ENCODE assay signal across 14 mouse cellular contexts in the genomic region with DNA sequence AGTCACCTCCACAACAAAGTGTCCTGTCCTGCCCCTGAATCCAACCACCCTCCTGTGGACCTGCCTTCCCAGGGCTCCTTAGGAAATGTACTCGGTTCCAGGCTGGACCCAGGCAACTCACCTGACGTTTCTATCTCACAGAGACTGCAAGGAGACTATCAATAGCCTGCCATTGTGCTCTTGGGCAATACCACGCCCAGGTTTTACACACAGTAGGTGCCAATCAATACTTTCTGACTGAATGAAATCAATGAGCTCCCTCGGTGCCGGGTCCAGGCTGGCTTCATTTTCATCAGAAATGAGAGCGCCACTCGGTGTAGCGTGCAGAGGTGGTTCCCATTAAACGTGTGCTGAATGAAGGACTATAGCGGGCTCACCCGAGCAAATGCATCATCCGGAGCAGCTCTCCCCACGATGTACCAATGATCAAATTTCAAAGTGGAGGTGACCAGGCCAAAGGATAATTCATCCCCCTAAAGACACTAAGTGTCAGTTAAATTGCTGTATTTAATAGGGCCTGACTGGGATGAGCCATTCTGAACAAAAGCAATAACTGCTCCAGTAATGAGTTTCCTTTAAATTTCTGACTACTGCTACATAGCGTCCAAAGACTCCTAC. TPM values are rescaled to one million over a fixed set of nuclear protein-coding genes. Genes with fewer than 3 reads are reported as not detected.
DNase-seq lines count a peak whose midpoint lies in the region; ATAC-seq and TF ChIP-seq lines count a peak whose summit lies in the region.
"Had no signal": no experiment of that assay in that cellular context is flagged by ENCODE, and none has a peak within 500 bp of the region (broad histone marks: within the 10 kb centered on the region; RNA-seq: fewer than 3 reads in every experiment).

No protein-coding gene starts in this region.

- no peak for TF ChIP-seq CTCF in kidney, postnatal 0 days (IDR thresholded peaks at IDR 0.05; ENCODE audit: low read depth)

- no peaks in the 10 kb centered on the region for H3K9me3 ChIP-seq in kidney, postnatal 0 days (replicated peaks; ENCODE audit: low read length)
- no peaks in the 10 kb centered on the region for H3K9me3 ChIP-seq in hindbrain, embryonic 13.5 days
- H3K9me3 ChIP-seq in neural tube, embryonic 12.5 days: no peaks in the 10 kb centered on the region
- H3K9me3 ChIP-seq: heart, embryonic 15.5 days had no signal

- H3K4me2 ChIP-seq in kidney, postnatal 0 days (ENCODE audit: low read length): no peak overlapping the region
- no peak overlapping the region for H3K4me2 ChIP-seq in hindbrain, embryonic 13.5 days
- H3K4me2 ChIP-seq in neural tube, embryonic 12.5 days (replicated peaks): peak overlapping the region; percentile 16; the same call in 1 of the 2 replicates
- H3K4me2 ChIP-seq: heart, embryonic 15.5 days had no signal

- 36% methylated on average over 14 of the region's 14 CpGs for WGBS in kidney, postnatal 0 days
- 41% methylated on average over 14 of the region's 14 CpGs for WGBS in hindbrain, embryonic 13.5 days
- 20% methylated on average over 14 of the region's 14 CpGs for WGBS in neural tube, embryonic 12.5 days

- no peak overlapping the region for H3K27ac ChIP-seq in kidney, postnatal 0 days
- peak overlapping the region; percentile 39 for H3K27ac ChIP-seq in brown adipose tissue, adult 24 weeks (replicated peaks; ENCODE audit: low read depth, low read length)
- H3K27ac ChIP-seq in hindbrain, embryonic 13.5 days: peak overlapping the region; percentile 67
- peak overlapping the region; percentile 42; the same call in 1 of the 2 replicates for H3K27ac ChIP-seq in neural tube, embryonic 12.5 days
- H3K27ac ChIP-seq: heart, embryonic 15.5 days; liver, embryonic 14.5 days had no signal

- 0 out of 2 replicates have a peak, but pooled peaks cover 9% of the 10 kb centered on the region for H3K4me1 ChIP-seq in kidney, postnatal 0 days (replicated peaks; ENCODE audit: insufficient read depth, low read length)
- H3K4me1 ChIP-seq in brown adipose tissue, adult 24 weeks (ENCODE audit: control insufficient read depth, insufficient read depth, insufficient read length, low read length): peaks cover 25% of the 10 kb centered on the region
- peaks cover 46% of the 10 kb centered on the region for H3K4me1 ChIP-seq in hindbrain, embryonic 13.5 days (replicated peaks)
- peaks cover 36% of the 10 kb centered on the region for H3K4me1 ChIP-seq in neural tube, embryonic 12.5 days
- H3K4me1 ChIP-seq: heart, embryonic 15.5 days had no signal

- peak; percentile 53; the same call in 1 of the 2 replicates for ATAC-seq in kidney, postnatal 0 days (replicated peaks; ENCODE audit: low FRiP score, low read depth)
- ATAC-seq in hindbrain, embryonic 13.5 days (ENCODE audit: low FRiP score): peak; percentile 51
- peak; percentile 35; the same call in 1 of the 2 replicates for ATAC-seq in neural tube, embryonic 12.5 days (ENCODE audit: low FRiP score, low read depth)
- ATAC-seq in megakaryocyte-erythroid progenitor cell, adult 5-6 weeks (replicated peaks; ENCODE audit: low FRiP score, low TSS enrichment, poor library complexity, severe bottlenecking): no peak
- ATAC-seq: intestine, embryonic 16.5 days had no signal

- no peak overlapping the region for H3K9ac ChIP-seq in kidney, postnatal 0 days (ENCODE audit: low read depth, low read length)
- 0 out of 2 replicates have a peak overlapping the region, but pooled peaks have one; percentile 6 for H3K9ac ChIP-seq in hindbrain, embryonic 13.5 days
- H3K9ac ChIP-seq in neural tube, embryonic 12.5 days: no peak overlapping the region
- H3K9ac ChIP-seq: heart, embryonic 15.5 days; liver, embryonic 14.5 days had no signal

- H3K4me3 ChIP-seq in kidney, postnatal 0 days (replicated peaks; ENCODE audit: low read depth, low read length): no peak overlapping the region
- H3K4me3 ChIP-seq in brown adipose tissue, adult 24 weeks (ENCODE audit: insufficient read depth, low read depth, low read length): no peak overlapping the region
- H3K4me3 ChIP-seq in hindbrain, embryonic 13.5 days: no peak overlapping the region
- no peak overlapping the region for H3K4me3 ChIP-seq in neural tube, embryonic 12.5 days
- H3K4me3 ChIP-seq: heart, embryonic 15.5 days had no signal

- no peaks in the 10 kb centered on the region; the same call in 1 of the 2 replicates for H3K27me3 ChIP-seq in kidney, postnatal 0 days (ENCODE audit: insufficient read depth, low read length)
- no peaks in the 10 kb centered on the region for H3K27me3 ChIP-seq in hindbrain, embryonic 13.5 days
- no peaks in the 10 kb centered on the region for H3K27me3 ChIP-seq in neural tube, embryonic 12.5 days (replicated peaks)
- H3K27me3 ChIP-seq: heart, embryonic 15.5 days had no signal

- peak; percentile 63 for DNase-seq in kidney, postnatal 0 days (ENCODE audit: low spot score)
- no peak for DNase-seq in kidney, postnatal 25 days
- DNase-seq in left cerebral cortex, adult 8-10 months (ENCODE audit: low spot score in 2 of 2): no peak
- DNase-seq: cerebellum, postnatal 25 days; gastrocnemius, postnatal 25 days; layer of hippocampus, postnatal 36 days; thymus, postnatal 4 days had no signal

- no peaks in the 10 kb centered on the region for H3K36me3 ChIP-seq in kidney, postnatal 0 days (ENCODE audit: insufficient read depth, low read length)
- no peaks in the 10 kb centered on the region for H3K36me3 ChIP-seq in hindbrain, embryonic 13.5 days
- H3K36me3 ChIP-seq in neural tube, embryonic 12.5 days: no peaks in the 10 kb centered on the region
- H3K36me3 ChIP-seq: heart, embryonic 15.5 days had no signal

RNA-seq across cellular contexts. Expression of gene Ldlrad3, which starts 43.4 kb away (rescaled TPM):
- 20.4 and 23.3 TPM in 2 replicates for polyA plus RNA-seq in kidney, postnatal 0 days (2015; fragmentation: Nextera tagmentation; extraction: Ambion mirVana)
- polyA plus RNA-seq in brown adipose tissue, adult 24 weeks (2012; ENCODE audit: insufficient read depth, insufficient read length, missing spikeins): 7.8 and 8.8 TPM in 2 replicates
- 37.1 and 38.8 TPM in 2 replicates for polyA plus RNA-seq in hindbrain, embryonic 13.5 days (2015; fragmentation: Nextera tagmentation; extraction: Ambion mirVana)
- polyA plus RNA-seq in neural tube, embryonic 12.5 days (2016; fragmentation: Nextera tagmentation; extraction: Ambion mirVana): 53.1 and 57.9 TPM in 2 replicates
- 1.7 and 2.7 TPM in 2 replicates for total RNA-seq in megakaryocyte-erythroid progenitor cell, adult 5-6 weeks (2014; fragmentation: Nextera tagmentation)
- 1.2 and 1.9 TPM in 2 replicates for total RNA-seq in megakaryocyte-erythroid progenitor cell, adult 5-6 weeks (2017)
- 10 to 100 TPM; 11.3 to 12.5 (median 12.0) TPM for total RNA-seq in left cerebral cortex, adult 8-10 months (2022)
